Mouse (Mus musculus): Measurements from ENCODE around the gene Btbd19. TPM values are rescaled to one million over a fixed set of nuclear protein-coding genes. Genes with fewer than 3 reads are reported as not detected.

Gene Btbd19
- 15.7 and 19.2 TPM in 2 replicates for polyA plus RNA-seq (2015; fragmentation: Nextera tagmentation; extraction: Ambion mirVana)

GRCm38 (mm10) chr4:117125348-117125909, at the start of gene Btbd19:
Btbd19 (minus strand) TSS chr4:117125725.
- no peak for DNase-seq (ENCODE audit: low spot score)

- DNase-seq (ENCODE audit: low spot score) = no peak
Observed at GRCm38 (mm10) chr4:117169936-117170335, 44.4 kb upstream of the Btbd19 start.

- DNase-seq (ENCODE audit: low spot score) = no peak
Observed at GRCm38 (mm10) chr4:117161183-117161582, 35.7 kb upstream of the Btbd19 start.

GRCm38 (mm10) chr4:117159666-117160065, 34.1 kb upstream of the Btbd19 start:
- DNase-seq (ENCODE audit: low spot score) = no peak

- no peak for DNase-seq (ENCODE audit: low spot score)
Observed at GRCm38 (mm10) chr4:117156372-117156771, 30.8 kb upstream of the Btbd19 start.

- peak; percentile 84 for DNase-seq (ENCODE audit: low spot score)
Observed at GRCm38 (mm10) chr4:117155792-117156355, 30.3 kb upstream of the Btbd19 start, which contains the start of gene Rps8. Rps8 (minus strand) TSS chr4:117156243.

- DNase-seq (ENCODE audit: low spot score) = peak; percentile 17
Observed at GRCm38 (mm10) chr4:117155020-117155791, 29.7 kb upstream of the Btbd19 start.

- no peak for DNase-seq (ENCODE audit: low spot score)
Observed at GRCm38 (mm10) chr4:117152714-117153113, 27.2 kb upstream of the Btbd19 start.

- no peak for DNase-seq (ENCODE audit: low spot score)
Observed at GRCm38 (mm10) chr4:117151416-117151815, 25.9 kb upstream of the Btbd19 start.

- no peak for DNase-seq (ENCODE audit: low spot score)
Observed at GRCm38 (mm10) chr4:117150212-117150733, 24.7 kb upstream of the Btbd19 start.

GRCm38 (mm10) chr4:117149291-117150211, 24.0 kb upstream of the Btbd19 start:
- DNase-seq (ENCODE audit: low spot score) = no peak

- no peak for DNase-seq (ENCODE audit: low spot score)
Observed at GRCm38 (mm10) chr4:117148815-117149214, 23.3 kb upstream of the Btbd19 start.

GRCm38 (mm10) chr4:117148047-117148713, 22.7 kb upstream of the Btbd19 start:
- no peak for DNase-seq (ENCODE audit: low spot score)

GRCm38 (mm10) chr4:117146176-117146575, 20.7 kb upstream of the Btbd19 start:
- DNase-seq (ENCODE audit: low spot score) = peak; percentile 93

GRCm38 (mm10) chr4:117145248-117145647, 19.7 kb upstream of the Btbd19 start:
- no peak for DNase-seq (ENCODE audit: low spot score)

- DNase-seq (ENCODE audit: low spot score) = no peak
Observed at GRCm38 (mm10) chr4:117143023-117143422, 17.5 kb upstream of the Btbd19 start.

GRCm38 (mm10) chr4:117140613-117141012, 15.1 kb upstream of the Btbd19 start:
- no peak for DNase-seq (ENCODE audit: low spot score)

- peak; percentile 75 for DNase-seq (ENCODE audit: low spot score)
Observed at GRCm38 (mm10) chr4:117139217-117139612, 13.7 kb upstream of the Btbd19 start.

- DNase-seq (ENCODE audit: low spot score) = peak; percentile 20
Observed at GRCm38 (mm10) chr4:117138295-117139216, 13.0 kb upstream of the Btbd19 start.

All from thymus, postnatal 0 days (tissue).